Mouse (Mus musculus): ENCODE results near the gene Anxa5.
A peak's percentile ranks its signal among the peaks of the same experiment; 100 is the strongest.

Gene Anxa5

DNA sequence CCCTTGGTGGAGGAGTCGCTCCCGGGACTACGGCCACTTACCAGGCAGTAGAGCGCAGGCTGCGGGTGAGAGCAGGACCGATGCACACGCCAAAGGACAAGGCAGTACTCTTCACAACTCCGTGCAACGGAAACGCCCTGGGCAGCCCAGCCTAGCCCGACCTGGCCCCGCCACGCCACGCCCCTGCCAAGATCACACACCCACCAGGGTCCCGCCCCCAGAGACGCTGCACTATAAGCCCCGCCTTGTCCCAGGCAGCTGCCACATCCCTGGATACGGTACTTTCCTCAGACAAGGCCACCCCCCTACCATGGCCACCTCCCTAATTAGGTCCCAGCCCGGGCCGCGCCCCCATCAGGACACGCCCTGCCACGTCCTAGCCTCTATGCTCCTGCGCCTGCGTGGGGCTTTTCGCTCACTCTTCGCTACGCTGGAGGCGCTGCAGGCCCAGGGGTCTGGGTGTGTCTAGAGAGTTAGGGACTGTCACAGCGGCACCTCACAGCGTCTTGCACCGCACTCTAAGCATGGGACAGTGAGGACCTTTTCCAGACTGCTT lies at the start of gene Anxa5, which contains the start of gene 1810062G17Rik:
Gene Anxa5, minus strand, starts transcription at position 363 of the 556 bp plus-strand sequence.
Gene 1810062G17Rik, plus strand, starts transcription at position 406 of the 556 bp plus-strand sequence.
- DNase-seq (ENCODE audit: low read depth, low spot score) = peak; percentile 95

DNA sequence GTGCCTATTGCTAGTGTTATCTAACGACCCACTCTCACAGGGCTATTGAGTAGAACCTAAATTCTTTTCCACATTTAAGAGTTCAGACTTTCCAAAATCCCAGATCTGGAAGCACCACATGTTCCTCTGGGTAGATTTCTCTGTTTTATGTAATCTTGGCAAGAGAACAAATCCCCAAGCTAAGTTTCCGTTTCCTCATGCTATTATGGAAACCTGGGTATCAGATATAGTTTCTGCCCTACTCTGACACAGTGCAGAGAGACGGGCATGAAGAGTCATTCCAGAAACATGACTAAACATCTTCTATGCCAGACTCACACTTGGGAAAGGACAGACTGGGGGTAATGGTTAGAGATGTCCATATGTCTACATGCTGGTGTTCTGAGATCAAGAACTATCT lies 48.8 kb upstream of the Anxa5 start:
- no peak for DNase-seq (ENCODE audit: low read depth, low spot score)

DNA sequence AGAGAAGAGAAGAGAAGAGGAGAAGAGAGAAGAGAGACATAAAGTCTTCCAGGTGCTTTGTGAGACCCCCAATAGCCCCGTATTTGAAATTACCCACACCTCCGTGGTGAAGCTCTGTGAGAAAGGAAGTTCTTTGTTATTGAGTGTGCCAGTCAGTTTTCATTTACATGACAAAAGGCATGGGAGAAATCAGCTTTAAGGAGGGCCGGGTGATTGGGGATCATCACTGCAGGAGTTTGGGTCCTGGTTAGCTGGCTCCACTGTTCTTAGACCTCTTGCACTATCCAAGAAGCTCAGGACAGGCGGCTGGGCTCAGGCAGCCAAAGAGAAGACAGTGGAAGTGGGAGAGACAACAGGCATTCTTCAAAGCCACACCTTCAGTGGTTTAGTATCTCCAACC lies 46.4 kb upstream of the Anxa5 start:
- no peak for DNase-seq (ENCODE audit: low read depth, low spot score)

DNA sequence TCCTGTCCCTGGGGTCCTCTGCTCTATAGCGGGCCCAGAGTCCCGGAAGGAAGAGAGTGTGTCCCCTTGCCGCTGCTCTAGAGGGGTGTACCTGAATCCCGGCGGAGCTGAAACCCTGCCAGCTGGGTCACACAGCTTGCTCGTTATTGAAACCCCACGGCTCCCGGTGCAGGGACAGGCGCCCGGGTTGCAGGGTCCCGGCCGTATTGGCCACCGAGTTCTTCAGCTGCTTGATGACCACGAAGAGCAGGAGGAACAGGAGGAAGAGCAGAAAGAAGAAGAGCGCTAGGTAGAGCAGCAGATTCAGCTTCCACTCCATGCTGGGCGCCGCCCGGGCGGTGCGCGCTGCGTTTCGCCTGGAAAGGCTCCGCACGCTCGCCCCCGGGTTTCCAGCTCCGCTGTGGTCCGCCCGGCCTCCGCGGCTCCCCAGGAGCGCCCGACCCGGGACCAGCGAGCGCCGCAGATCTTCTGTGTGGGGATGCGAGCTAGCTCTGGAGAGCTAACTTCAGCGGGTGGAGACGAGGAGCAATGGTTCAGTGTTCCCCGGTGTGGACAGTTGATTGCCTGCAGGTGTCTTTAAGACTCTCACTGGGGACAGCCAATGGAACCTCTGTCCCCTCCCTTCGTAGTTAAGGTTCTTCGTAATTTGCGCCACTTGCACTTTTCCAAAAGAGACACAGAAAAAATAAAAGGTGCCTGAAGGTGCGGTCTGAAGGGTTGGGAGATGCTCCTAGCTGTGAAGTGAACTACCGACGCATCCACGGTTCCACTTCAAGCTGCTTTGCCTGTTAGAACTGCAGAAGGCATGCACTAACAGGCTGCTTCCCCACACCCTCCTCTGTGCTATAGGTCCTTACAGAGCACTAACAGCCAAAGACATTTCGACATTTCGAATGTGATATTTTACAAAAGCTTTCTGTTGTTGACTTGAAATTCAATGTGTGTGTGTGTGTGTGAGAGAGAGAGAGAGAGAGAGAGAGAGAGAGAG lies 45.7 kb upstream of the Anxa5 start, which contains the start of gene Gm11549:
Gene Gm11549, minus strand, starts transcription at position 741 of the 988 bp plus-strand sequence.
- DNase-seq (ENCODE audit: low read depth, low spot score) = no peak

DNA sequence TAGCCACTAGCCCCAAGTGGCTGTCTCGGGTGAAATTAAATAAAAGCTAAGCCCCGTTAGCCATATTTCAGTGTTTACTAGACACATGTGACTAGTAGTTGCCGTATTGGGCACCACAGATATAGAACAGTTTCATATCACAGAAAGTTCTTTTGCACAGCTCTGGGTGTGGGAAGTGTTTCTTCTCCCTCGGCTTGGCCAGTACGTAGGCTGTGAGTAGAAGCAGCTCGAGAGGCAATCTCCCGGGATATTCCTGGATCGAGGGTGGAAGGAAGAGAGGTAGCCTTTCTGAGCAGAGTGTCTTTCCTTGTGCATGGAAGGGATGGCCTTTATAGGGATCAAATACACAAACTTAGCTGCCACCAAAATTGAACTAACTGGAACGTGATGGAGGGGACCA lies 40.5 kb upstream of the Anxa5 start:
- DNase-seq (ENCODE audit: low read depth, low spot score) = no peak

DNA sequence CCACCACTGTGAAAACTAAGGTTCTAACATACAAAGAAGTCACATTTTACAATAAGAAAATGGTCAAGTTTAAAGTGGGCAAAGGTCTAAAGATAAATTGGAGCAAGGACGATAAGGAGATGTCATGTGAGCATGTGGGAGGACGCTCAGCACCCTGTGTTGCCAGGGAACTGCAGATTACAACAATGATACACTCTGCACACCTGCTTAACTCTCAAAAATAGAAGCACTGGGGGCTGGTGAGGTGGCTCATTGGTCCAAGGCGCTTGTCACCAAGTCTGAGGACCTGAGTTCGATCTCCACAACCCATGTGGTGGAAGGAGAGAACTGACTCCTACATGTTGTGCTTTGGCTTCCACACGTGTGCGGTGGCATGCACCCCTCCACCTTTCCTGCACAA lies 35.8 kb upstream of the Anxa5 start:
- DNase-seq (ENCODE audit: low read depth, low spot score) = no peak

DNA sequence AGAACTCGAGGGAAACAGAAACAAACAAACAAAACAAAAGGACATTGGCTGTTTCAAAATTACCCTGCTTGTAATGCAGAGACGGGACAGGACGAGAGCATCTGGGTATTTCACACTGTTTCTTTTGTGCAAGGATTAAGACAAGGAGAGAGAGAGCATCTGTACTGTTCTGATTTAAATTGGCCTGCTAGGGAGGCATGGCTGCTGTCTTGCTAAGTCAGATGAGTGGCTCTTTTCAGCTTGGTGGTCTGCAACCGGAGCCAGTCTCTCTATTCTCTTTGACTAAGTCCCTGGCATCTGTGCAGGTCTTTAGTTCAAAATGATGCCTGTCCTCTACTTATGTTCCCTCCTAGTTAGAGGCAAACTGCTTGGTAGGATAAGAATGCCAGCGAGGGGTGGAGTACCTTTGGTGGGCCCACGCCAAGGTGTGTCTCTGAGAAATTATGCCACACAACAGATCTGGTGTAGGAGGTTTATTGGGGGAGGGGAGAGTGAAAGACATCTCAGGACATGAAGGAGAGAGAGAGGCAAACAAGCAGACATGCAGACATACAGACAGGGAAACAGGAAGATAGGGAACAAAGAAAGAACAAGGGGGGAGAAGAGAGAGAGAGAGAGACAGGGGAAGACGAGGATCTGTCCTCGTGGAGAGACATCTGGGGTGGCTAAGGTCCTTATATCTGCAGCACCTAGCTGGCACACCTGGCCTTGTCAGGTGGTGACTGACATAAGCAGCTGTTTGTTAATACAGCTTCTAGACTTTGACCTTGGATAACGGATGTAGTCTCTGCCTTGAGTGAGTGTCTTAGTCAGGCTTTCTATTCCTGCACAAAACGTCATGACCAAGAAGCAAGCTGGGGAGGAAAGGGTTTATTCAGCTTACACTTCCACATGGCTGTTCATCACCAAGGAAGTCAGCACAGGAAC lies 30.4 kb upstream of the Anxa5 start:
- no peak for DNase-seq (ENCODE audit: low read depth, low spot score)

DNA sequence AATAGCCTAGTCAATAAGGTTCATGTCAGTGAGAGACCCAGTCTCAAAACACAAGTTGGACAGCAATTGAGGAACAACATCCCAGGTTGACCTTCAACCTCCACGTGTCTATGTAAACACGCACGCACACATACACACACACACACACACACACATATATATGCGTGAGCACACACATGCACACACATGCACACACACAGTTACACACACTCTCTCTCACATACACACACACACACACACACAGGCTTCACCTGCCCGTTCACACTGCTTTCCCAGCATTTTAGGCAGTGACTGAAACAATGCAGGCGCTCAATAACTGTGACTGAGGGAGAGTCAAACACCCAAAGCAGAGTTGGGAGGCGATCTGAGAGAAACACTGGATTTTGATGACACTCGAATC lies 29.6 kb upstream of the Anxa5 start:
- no peak for DNase-seq (ENCODE audit: low read depth, low spot score)

DNA sequence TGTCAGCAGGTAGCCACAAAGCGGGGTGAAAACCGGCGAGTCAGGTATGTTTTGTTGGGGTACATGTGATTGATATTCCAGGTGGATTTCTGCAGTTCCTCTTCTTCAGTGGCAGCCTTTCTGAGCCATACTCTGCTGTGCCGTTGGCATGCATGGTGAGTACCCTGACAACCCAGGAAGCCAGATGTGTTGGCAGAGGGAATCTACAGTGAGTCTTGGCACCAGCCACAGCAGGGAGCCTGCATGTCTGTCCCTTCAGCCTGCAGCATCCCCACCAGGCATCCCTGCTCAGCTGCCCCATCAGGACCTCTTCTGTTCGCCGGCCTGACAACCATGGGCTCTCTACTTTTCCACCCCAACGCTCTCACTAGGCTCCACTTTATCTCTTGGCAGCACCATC lies 25.9 kb upstream of the Anxa5 start:
- DNase-seq (ENCODE audit: low read depth, low spot score) = no peak

DNA sequence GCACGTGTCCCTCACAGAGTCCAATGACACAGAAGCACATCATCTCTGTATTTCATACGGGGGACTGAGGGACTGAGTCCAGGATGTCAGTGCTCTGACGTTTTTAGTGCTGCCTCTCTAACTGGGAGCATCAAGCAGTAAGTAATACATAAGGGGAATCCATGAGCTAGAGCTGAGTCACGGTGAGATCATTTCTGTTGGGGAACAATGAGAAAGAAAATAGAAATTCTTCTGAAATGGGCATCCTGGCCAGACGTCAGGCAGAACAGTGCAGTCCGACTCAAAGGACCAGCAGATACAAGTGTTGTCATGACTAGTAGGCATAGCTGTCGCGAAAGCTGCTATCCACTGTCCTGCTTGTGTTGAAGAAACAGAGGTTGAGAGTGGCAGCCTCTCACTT lies 25.3 kb upstream of the Anxa5 start:
- no peak for DNase-seq (ENCODE audit: low read depth, low spot score)

DNA sequence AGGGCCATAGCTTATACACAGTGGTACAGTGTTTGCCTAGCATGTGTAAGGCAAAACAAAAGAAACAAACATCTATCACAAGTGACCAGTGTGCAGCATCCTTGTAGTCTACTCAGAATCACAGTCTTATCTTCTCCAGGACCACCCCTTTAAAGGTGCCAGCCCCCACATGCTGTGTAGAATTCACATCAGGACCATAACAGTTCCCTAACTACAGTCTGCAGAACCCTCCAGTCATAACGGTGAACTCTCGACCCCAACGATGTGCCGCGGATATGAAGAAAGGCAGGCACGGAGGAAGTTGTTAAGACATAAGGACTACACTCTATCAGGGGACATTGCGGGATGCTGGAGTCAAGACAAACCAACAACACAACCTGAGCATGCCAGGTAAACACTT lies 23.7 kb upstream of the Anxa5 start:
- no peak for DNase-seq (ENCODE audit: low read depth, low spot score)

DNA sequence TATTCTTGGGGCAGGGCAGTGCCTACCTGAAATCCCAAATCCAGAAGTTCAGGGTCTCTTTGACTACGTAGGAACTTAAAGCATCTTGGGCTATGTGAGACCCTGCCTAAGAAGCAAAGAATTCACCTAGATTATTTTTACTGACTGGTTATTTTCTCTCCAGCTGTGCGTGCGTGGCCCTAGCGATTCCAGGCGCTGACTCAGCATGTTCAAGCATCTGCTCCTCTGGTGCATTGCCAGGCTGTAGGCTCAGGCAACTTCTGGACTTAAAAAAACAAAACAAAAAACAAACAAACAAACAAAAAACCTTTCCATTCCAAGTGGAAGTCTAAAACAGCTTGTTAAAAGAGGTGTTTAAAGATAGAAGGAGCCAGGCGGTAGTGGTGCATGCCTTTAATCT lies 22.5 kb upstream of the Anxa5 start:
- DNase-seq (ENCODE audit: low read depth, low spot score) = no peak

DNA sequence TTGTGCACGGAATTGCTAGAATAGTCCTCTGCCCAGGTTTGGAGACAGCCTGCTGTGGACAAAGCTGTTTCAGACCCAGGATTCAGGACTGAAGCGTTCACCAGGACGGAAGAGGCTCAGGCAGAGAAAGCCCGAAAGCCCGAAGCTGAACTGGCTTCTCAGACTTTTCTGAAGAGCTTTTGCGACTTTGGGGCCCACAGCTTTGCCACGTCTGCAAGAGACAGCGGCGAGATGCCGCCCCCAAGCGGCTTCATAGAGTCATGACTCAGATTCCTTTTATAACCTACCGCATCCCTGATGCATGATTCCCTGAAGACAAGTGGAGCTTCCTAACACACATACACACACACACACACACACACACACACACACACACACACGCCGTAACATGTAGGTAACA lies 21.1 kb upstream of the Anxa5 start:
- DNase-seq (ENCODE audit: low read depth, low spot score) = peak; percentile 81

DNA sequence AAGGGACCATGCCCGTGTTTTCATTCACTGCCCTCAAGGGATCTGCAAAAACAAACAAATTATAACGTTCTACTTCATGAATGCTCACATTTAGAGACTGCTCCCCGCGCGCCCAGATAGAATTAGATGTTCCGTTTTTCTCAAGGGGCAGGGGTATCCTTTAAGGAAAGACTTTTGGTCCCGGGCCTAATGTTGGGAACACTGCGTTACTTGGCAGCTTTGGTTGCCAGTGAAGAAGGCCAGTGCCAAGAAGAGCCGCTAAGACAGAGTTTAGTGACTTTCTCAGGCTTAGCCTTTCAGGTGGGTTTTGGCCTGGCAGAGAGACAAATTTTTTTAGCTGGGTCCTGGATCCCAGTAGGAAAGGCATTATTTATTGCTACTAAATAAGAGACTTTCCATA lies 20.6 kb upstream of the Anxa5 start:
- no peak for DNase-seq (ENCODE audit: low read depth, low spot score)

DNA sequence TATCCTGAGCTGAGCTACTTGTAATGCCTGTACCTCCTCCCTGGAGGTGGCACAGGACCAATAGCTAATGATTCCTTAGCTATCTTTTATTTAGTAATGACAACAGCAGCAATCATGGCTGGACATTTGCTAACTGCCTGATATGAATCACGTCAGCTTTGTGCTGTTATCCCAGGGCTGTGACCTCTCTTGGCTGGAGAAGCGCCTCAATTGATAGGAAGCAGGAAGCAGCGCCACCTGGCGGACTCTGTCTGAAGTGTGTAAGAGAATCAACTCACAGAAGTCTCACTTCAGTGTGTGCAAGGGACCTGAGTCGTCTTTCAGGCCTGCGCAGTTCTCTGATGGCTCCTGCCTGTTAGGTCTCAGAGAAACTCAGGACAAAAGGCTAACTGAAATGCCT lies 19.7 kb upstream of the Anxa5 start:
- DNase-seq (ENCODE audit: low read depth, low spot score) = peak; percentile 91

DNA sequence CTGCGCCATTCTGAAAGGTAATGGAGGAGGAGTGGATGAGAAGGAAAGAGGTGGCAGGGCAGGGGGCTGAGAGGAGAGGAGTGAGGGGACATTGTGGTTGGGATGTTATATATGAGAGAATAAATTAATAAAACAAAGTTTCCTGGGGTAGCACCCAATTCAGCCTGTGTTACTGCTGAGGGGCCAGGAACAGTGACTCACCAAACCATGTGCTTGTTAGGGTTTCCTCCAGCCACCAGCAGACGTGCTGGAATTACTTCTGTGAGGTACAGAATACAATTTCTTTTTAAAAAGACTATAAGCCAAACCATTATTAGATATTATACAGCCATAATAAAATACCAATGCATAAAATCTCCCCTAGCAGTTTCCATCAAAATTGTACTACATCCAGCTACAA lies 18.9 kb upstream of the Anxa5 start:
- DNase-seq (ENCODE audit: low read depth, low spot score) = no peak

DNA sequence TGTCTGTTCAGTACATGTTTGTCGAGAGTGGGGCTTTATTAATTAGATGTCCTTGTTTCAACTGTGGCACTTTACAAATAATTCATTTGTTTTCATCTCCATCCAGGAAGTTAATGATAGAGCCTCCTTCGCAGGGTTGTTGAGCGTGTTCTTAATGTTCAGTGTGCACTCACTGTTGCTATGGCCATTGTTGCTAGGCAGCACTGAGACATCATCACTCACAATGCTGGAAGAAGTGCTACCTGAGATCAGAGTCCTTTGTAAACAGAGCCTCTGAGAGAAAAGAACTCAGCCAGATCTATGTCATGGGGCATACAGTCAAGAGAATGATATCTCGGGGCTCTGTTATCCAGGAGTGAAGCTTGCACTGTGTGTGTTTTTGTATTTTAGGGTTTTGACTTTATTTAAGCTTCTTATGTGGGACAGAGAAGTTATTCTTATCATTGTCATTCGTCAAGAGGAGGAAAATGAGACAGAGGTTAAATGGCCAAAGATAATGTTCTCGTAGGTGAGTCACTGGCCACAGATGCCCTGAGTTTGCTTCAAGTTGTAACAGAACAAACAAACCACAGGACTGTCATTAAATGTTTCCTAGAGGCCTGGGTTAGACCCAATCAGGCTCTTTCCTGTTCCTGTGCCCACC lies 18.1 kb upstream of the Anxa5 start:
- no peak for DNase-seq (ENCODE audit: low read depth, low spot score)

DNA sequence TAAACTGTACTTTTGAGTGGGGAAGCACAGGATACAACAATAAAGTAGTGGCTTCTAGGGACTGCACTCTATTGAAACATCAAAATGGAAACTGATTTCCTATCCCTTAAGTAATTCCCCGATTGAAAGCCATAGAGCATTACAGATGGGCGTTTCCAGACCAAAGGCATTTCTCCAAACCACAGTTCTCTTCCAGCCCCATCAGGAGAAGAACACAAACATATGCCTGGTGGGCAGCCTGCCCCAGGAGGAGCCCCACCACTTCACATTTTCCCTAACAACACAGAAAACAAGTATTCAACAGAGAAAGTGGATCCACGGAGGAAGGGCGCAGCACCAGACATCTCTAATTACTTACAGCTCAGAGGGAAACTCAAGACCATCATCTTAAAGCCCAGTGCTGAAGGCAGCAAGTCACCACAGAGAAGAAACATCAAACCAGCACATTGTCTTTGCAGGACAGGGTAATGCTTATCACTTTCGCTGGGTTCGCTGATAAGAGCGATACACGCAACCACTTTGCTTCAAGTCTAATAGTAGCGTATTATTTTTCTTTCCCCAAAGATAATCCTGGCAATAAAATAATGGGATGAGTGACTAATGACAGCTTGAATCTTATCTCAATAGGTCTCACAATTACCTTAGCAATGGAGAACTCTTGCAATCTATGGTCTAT lies 17.2 kb upstream of the Anxa5 start:
- DNase-seq (ENCODE audit: low read depth, low spot score) = no peak

DNA sequence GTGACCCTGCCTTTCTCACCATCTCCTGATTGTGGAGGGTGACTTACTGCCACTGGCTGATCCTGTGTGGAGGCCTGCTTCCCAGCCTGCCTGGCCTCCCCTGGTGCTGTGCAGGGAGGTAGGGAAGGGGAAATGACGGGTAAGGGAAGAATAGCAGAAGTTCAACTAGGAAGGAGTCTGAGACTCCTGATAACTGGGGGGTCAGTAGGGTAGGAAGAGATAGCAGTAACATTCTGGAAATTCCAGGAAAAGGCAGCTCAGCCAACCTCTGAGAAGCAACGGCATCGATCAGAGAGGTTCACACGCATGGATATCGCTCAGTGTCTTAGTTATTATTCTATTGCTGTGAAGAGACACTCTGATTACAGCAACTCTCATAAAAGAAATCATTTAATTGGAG lies 15.8 kb upstream of the Anxa5 start:
- no peak for DNase-seq (ENCODE audit: low read depth, low spot score)

DNA sequence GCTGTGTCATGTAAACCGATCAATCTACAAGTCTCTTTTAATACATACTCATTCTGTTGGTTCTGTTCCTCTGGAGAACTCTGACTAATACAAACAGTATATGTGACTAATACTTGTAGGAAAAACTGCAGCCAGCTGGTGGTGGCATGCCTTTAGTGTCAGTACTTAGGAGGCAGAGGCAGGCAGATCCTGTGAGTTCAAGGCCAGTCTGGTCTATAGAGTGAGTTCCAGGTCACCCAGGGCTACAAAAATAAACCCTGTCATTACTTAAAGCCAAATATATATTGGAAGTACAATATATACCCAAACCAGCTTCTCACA lies 13.9 kb upstream of the Anxa5 start:
- DNase-seq (ENCODE audit: low read depth, low spot score) = no peak

All from mesoderm, embryonic 11.5 days (tissue).